Mouse (Mus musculus): ENCODE data around the gene Sebox. TPM values are rescaled to one million over a fixed set of nuclear protein-coding genes. Genes with fewer than 3 reads are reported as not detected.

Gene Sebox
- total RNA-seq (2023) = not detected

GRCm38 (mm10) chr11:78502909-78503650, at the start of gene Sebox:
Gene Sebox, plus strand, starts transcription at chr11:78503447.

GRCm38 (mm10) chr11:78465568-78466180, 37.6 kb upstream of the Sebox start, which contains the start of gene Slc46a1:
Gene Slc46a1, plus strand, starts transcription at chr11:78465697.

GRCm38 (mm10) chr11:78497544-78498522, 5.4 kb upstream of the Sebox start, which contains the start of gene Sarm1:
Gene Sarm1, minus strand, starts transcription at chr11:78497754.

GRCm38 (mm10) chr11:78499004-78499403, 4.2 kb upstream of the Sebox start, which contains the start of gene Vtn:
Gene Vtn, plus strand, starts transcription at chr11:78499091.

GRCm38 (mm10) chr11:78512025-78512957, 9.0 kb downstream of the Sebox start, which contains the start of the genes Tmem199 and Poldip2:
Gene Tmem199, minus strand, starts transcription at chr11:78512172.
Gene Poldip2, plus strand, starts transcription at chr11:78512193.

GRCm38 (mm10) chr11:78536080-78536689, 32.9 kb downstream of the Sebox start, which contains the start of the genes Tnfaip1 and Ift20:
Gene Tnfaip1, minus strand, starts transcription at chr11:78536332.
Gene Ift20, plus strand, starts transcription at chr11:78536361.

GRCm38 (mm10) chr11:78550168-78551058, 47.2 kb downstream of the Sebox start, which contains the start of gene Tmem97:
Gene Tmem97, minus strand, starts transcription at chr11:78550777.

Other genes starting within 250 kb of the Sebox start
- gene 2610507B11Rik, start 241.7 kb upstream of the Sebox start, total RNA-seq (2023) = 98.7 TPM
- 0.35 TPM for gene BC030499, start 212.6 kb upstream of the Sebox start, total RNA-seq (2023)
- 3.8 TPM for gene Spag5, start 201.9 kb upstream of the Sebox start, total RNA-seq (2023)
- gene Aldoc, start 180.5 kb upstream of the Sebox start, total RNA-seq (2023) = 12.0 TPM
- gene Pigs, start 175.0 kb upstream of the Sebox start, total RNA-seq (2023) = 38.7 TPM
- gene Unc119, start 160.0 kb upstream of the Sebox start, total RNA-seq (2023) = 13.8 TPM
- gene Foxn1, start 116.9 kb upstream of the Sebox start, total RNA-seq (2023) = not detected
- gene Slc13a2, start 81.2 kb upstream of the Sebox start, total RNA-seq (2023) = not detected
- gene Slc46a1, start 37.8 kb upstream of the Sebox start, total RNA-seq (2023) = 1.6 TPM
- gene Sarm1, start 5.7 kb upstream of the Sebox start, total RNA-seq (2023) = 1.6 TPM
- gene Vtn, start 4.4 kb upstream of the Sebox start, total RNA-seq (2023) = not detected
- 16.6 TPM for gene Tmem199, start 8.7 kb downstream of the Sebox start, total RNA-seq (2023)
- 31.5 TPM for gene Poldip2, start 8.7 kb downstream of the Sebox start, total RNA-seq (2023)
- 14.0 TPM for gene Tnfaip1, start 32.9 kb downstream of the Sebox start, total RNA-seq (2023)
- 34.2 TPM for gene Ift20, start 32.9 kb downstream of the Sebox start, total RNA-seq (2023)
- gene Tmem97, start 47.3 kb downstream of the Sebox start, total RNA-seq (2023) = 7.1 TPM
- 70.7 TPM for gene Nlk, start 193.9 kb downstream of the Sebox start, total RNA-seq (2023)
- gene Ccnq, start 248.3 kb downstream of the Sebox start, total RNA-seq (2023) = 19.5 TPM